Mouse (Mus musculus): ENCODE results near the gene Rarb.

The Rarb gene

DNA sequence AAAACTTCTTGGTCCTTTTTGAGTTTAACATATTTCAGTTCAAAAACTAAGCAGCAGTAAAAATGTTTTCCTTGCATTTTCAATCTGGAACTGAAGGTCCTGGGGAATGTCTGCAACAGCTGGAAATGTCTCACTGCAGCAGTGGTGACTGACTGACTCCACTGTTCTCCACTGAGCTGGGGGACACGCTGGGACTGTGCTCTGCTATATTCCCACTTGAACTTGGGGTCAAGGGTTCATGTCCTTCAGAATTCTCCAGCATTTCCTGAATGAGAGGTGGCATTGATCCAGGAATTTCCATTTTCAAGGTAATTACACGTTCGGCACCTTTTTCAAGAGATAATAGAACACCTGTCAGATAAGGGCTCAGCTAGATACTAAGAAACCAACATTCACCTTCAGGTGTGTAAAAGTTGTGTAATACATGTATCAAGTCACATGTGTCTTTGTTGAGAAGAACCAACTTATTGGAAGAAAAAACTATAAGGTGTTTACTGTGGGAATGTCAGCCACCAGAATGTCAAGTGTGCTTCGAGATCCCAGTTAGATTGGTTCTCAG lies 386.9 kb downstream of the Rarb start:
- no peak for DNase-seq

GRCm38 (mm10) chr14:16427569-16427968 lies 391.4 kb downstream of the Rarb start:
- DNase-seq, result no peak

DNA sequence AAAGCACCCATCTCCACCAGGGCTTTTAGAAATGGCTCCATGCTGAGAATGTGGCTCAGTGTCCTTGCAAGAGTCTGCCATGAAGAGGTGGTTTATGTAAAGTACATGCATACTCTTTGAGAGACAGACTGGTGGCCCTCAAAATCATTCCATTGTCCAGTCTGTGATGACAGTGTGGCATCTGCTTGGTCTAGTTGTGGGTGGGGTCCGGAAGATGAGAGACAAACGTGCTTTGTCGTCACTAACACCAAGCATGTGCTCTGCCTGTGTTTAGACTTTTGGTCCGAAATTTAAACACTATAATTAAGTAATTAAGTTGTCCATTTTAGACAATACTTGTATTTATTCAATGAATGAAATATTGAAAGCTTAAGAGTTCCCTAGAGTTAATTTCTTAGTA lies 404.8 kb downstream of the Rarb start:
- DNase-seq, result no peak

DNA sequence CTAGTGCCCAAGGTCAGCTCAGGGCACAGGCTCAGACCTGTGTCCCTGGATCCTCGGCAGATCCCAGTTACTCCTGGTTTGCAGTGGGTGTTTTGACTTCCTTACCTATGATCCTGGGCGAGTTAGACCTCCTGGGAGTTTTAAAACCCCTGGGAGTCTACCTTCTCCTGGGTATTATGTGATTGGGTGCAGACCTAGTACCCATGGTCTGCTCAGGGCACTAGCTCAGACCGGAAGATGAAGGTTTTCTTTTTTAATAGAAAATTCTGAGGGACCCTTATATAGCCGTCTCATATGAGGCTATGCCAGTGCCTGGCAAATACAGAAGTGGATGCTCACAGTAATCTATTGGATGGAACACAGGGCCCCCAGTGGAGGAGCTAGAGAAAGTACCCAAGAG lies 413.8 kb downstream of the Rarb start:
- no peak for DNase-seq

- DNase-seq, result no peak
Measured at GRCm38 (mm10) chr14:16384783-16385182, 434.2 kb downstream of the Rarb start.

Measured in kidney, postnatal 4 days (tissue).